Mouse (Mus musculus) neutrophil, adult 83 days (primary cell): ENCODE data around the gene Gm5134. TPM values are rescaled to one million over a fixed set of nuclear protein-coding genes. Genes with fewer than 3 reads are reported as not detected.

Experiments
- total RNA-seq, 2 experiments: library from RNA; stranded (reverse); gene quantifications; one replicate each; pipeline ENCODE4 v1.2.4; 2023

Gm5134 gene
- under 1 TPM in 1 of 2 experiments, not detected in 1; 0.13 TPM for total RNA-seq

GRCm38 (mm10) chr10:75954381-75954811 is at the start of gene Gm5134:
Gm5134 (plus strand) TSS chr10:75954514.

GRCm38 (mm10) chr10:75921026-75921725 is 33.1 kb upstream of the Gm5134 start, which contains the start of gene Smarcb1:
Smarcb1 (minus strand) TSS chr10:75921617.

GRCm38 (mm10) chr10:75932891-75933290 is 21.4 kb upstream of the Gm5134 start, which contains the start of gene Chchd10:
Chchd10 (plus strand) TSS chr10:75933130.

GRCm38 (mm10) chr10:75935680-75936541 is 18.4 kb upstream of the Gm5134 start, which contains the start of gene Mmp11:
Mmp11 (minus strand) TSS chr10:75936496.

GRCm38 (mm10) chr10:75940520-75940919 is 13.8 kb upstream of the Gm5134 start, which contains the start of gene Gm867:
Gm867 (minus strand) TSS chr10:75940672.

GRCm38 (mm10) chr10:75942736-75943477 is 11.4 kb upstream of the Gm5134 start, which contains the start of gene Vpreb3:
Vpreb3 (plus strand) TSS chr10:75943057.

GRCm38 (mm10) chr10:76032402-76033118 is 78.2 kb downstream of the Gm5134 start, which contains the start of gene Zfp280b:
Zfp280b (plus strand) TSS chr10:76032650.

Other genes starting within 250 kb of the Gm5134 start
- gene Cabin1, start 190.2 kb upstream of the Gm5134 start, total RNA-seq = 10 to 100 TPM; 51.9 to 64.5 TPM
- gene Ddt, start 181.1 kb upstream of the Gm5134 start, total RNA-seq = 10 to 100 TPM; 11.9 to 16.8 TPM
- gene Gm20441, start 173.6 kb upstream of the Gm5134 start, total RNA-seq = not detected
- gene Gstt3, start 173.1 kb upstream of the Gm5134 start, total RNA-seq = 1 to 10 TPM; 3.3 TPM
- gene Gstt1, start 155.9 kb upstream of the Gm5134 start, total RNA-seq = 1 to 10 TPM; 3.3 to 3.7 TPM
- not detected for gene Gstt4, start 132.0 kb upstream of the Gm5134 start, total RNA-seq
- gene Gstt2, start 117.1 kb upstream of the Gm5134 start, total RNA-seq = 1 to 10 TPM; 4.0 to 7.5 TPM
- gene Mif, start 94.3 kb upstream of the Gm5134 start, total RNA-seq = 10 to 100 TPM; 68.8 to 78.6 TPM
- gene Derl3, start 61.1 kb upstream of the Gm5134 start, total RNA-seq = 1 to 10 TPM; 1.2 to 1.8 TPM
- gene Smarcb1, start 32.9 kb upstream of the Gm5134 start, total RNA-seq = 10 to 100 TPM; 37.4 to 38.3 TPM
- gene Chchd10, start 21.4 kb upstream of the Gm5134 start, total RNA-seq = 10 to 100 TPM in 1 of 2 experiments, 1 to 10 TPM in 1; 8.0 to 10.3 TPM
- under 1 TPM in 1 of 2 experiments, not detected in 1; 0.20 TPM for gene Mmp11, start 18.0 kb upstream of the Gm5134 start, total RNA-seq
- 1 to 10 TPM; 1.0 to 1.6 TPM for gene Gm867, start 13.8 kb upstream of the Gm5134 start, total RNA-seq
- gene Vpreb3, start 11.5 kb upstream of the Gm5134 start, total RNA-seq = 1 to 10 TPM; 2.6 to 3.6 TPM
- 1 to 10 TPM; 3.3 to 5.6 TPM for gene Zfp280b, start 78.1 kb downstream of the Gm5134 start, total RNA-seq
- gene Slc5a4b, start 156.4 kb downstream of the Gm5134 start, total RNA-seq = not detected
- gene Slc5a4a, start 192.9 kb downstream of the Gm5134 start, total RNA-seq = not detected